Mouse (Mus musculus) lung, embryonic 16.5 days (tissue): ENCODE measurements around the gene Smad3. TPM values are rescaled to one million over a fixed set of nuclear protein-coding genes. Genes with fewer than 3 reads are reported as not detected.

Source experiments
- ATAC-seq: fragments of 200-750 bp; cut with Nextera tagmentation; 2 replicates; pipeline ENCODE4 v1.8.0; 2017; ENCODE audit warnings: low read depth, mild to moderate bottlenecking, moderate library complexity
- H3K27ac ChIP-seq: fragments of 300-500 bp; sonication (generic); 2 replicates; pipeline ENCODE4 v1.5.1; 2014; ENCODE audit warnings: mild to moderate bottlenecking, control low read depth, low read length
- H3K27me3 ChIP-seq: fragments of 300-500 bp; sonication (generic); 2 replicates; pipeline ENCODE4 v1.6.1; 2014; ENCODE audit warnings: low read depth, low read length, mixed read lengths; ENCODE audit not compliant: control insufficient read depth, insufficient read depth
- H3K36me3 ChIP-seq: fragments of 300-500 bp; sonication (generic); 2 replicates; pipeline ENCODE4 v1.6.1; 2014; ENCODE audit warnings: low read length; ENCODE audit not compliant: control insufficient read depth, insufficient read depth
- H3K4me1 ChIP-seq: fragments of 300-500 bp; sonication (generic); replicated peaks from 2 replicates; pipeline ENCODE4 v1.6.1; 2014; ENCODE audit warnings: low read length, mixed read lengths; ENCODE audit not compliant: control insufficient read depth, insufficient read depth
- H3K4me2 ChIP-seq: fragments of 300-500 bp; sonication (generic); 2 replicates; pipeline ENCODE4 v1.6.1; 2014; ENCODE audit warnings: low read depth, low read length, control low read depth
- H3K4me3 ChIP-seq: fragments of 300-500 bp; sonication (generic); 2 replicates; pipeline ENCODE4 v1.5.1; 2014; ENCODE audit warnings: mild to moderate bottlenecking, low read length, control low read depth
- H3K9ac ChIP-seq: fragments of 300-500 bp; sonication (generic); 2 replicates; pipeline ENCODE4 v1.6.1; 2014; ENCODE audit warnings: low read length, control low read depth
- H3K9me3 ChIP-seq: fragments of 300-500 bp; sonication (generic); 2 replicates; pipeline ENCODE4 v1.6.1; 2016; ENCODE audit warnings: low read length; ENCODE audit not compliant: control insufficient read depth
- WGBS: fragments of 180-500 bp; shearing (Covaris S2); extraction: QIAGEN DNeasy Blood & Tissue Kit; methylation state at CpG from one replicate; pipeline ENCODE4 v1.1.7; 2014; 5-methylcytosine and 5-hydroxymethylcytosine counted together
- polyA plus RNA-seq: library from polyadenylated mRNA; unstranded; fragments of >200 nt; fragmentation: Nextera tagmentation; extraction: Ambion mirVana; gene quantifications from 2 replicates; pipeline ENCODE4 v1.2.1, GENCODE M21; 2015

The Smad3 gene
- polyA plus RNA-seq, 1 experiment from 2014 or later, result 18.0 TPM

- peaks cover 43% of the 10 kb centered on the region for H3K4me1 ChIP-seq
- 89% methylated on average over 5 of the region's 5 CpGs for WGBS
- peaks cover 7% of the 10 kb centered on the region; the same call in 1 of the 2 replicates for H3K36me3 ChIP-seq
- H3K27ac ChIP-seq, result no peak overlapping the region
- no peaks in the 10 kb centered on the region for H3K27me3 ChIP-seq
- H3K4me2 ChIP-seq, result no peak overlapping the region
- H3K9me3 ChIP-seq, result peaks cover 6% of the 10 kb centered on the region; the same call in 1 of the 2 replicates
- H3K4me3 ChIP-seq, result no peak overlapping the region
- H3K9ac ChIP-seq, result no peak overlapping the region
- no peak for ATAC-seq
Observed at GRCm38 (mm10) chr9:63709857-63710256, 47.9 kb downstream of the Smad3 start.

- H3K4me2 ChIP-seq, result no peak overlapping the region
Observed at GRCm38 (mm10) chr9:63709266-63709665, 48.5 kb downstream of the Smad3 start.

GRCm38 (mm10) chr9:63707816-63708588, 49.8 kb downstream of the Smad3 start:
- peaks cover 7% of the 10 kb centered on the region; the same call in 1 of the 2 replicates for H3K36me3 ChIP-seq
- peaks cover 52% of the 10 kb centered on the region for H3K4me1 ChIP-seq
- no peaks in the 10 kb centered on the region for H3K27me3 ChIP-seq

More at GRCm38 (mm10) chr9:63709266-63709665, 48.5 kb downstream of the Smad3 start:
- H3K27ac ChIP-seq, result no peak overlapping the region
- H3K4me1 ChIP-seq, result peaks cover 49% of the 10 kb centered on the region
- ATAC-seq, result no peak
- peaks cover 6% of the 10 kb centered on the region; the same call in 1 of the 2 replicates for H3K9me3 ChIP-seq
- no peaks in the 10 kb centered on the region for H3K27me3 ChIP-seq
- no peak overlapping the region for H3K4me3 ChIP-seq
- peaks cover 7% of the 10 kb centered on the region; the same call in 1 of the 2 replicates for H3K36me3 ChIP-seq
- no peak overlapping the region for H3K9ac ChIP-seq

GRCm38 (mm10) chr9:63706152-63706733, 51.6 kb downstream of the Smad3 start:
- Histone ChIP-seq H3K27me3 (no peaks in the 10 kb centered on the region), H3K4me3 (no peak overlapping the region), H3K36me3 (peaks cover 7% of the 10 kb centered on the region; the same call in 1 of the 2 replicates), H3K4me2 (no peak overlapping the region), H3K9ac (peak overlapping the region; percentile 13), H3K4me1 (peaks cover 61% of the 10 kb centered on the region), H3K9me3 (peaks cover 6% of the 10 kb centered on the region; the same call in 1 of the 2 replicates), H3K27ac (peak overlapping the region; percentile 75)
- 11% methylated on average over 6 of the region's 9 CpGs for WGBS
- peak; percentile 29 for ATAC-seq

More at GRCm38 (mm10) chr9:63707816-63708588, 49.8 kb downstream of the Smad3 start:
- H3K9me3 ChIP-seq, result peaks cover 6% of the 10 kb centered on the region; the same call in 1 of the 2 replicates
- no peak overlapping the region for H3K4me3 ChIP-seq
- ATAC-seq, result no peak
- no peak overlapping the region for H3K27ac ChIP-seq
- no peak overlapping the region for H3K9ac ChIP-seq
- H3K4me2 ChIP-seq, result no peak overlapping the region
- WGBS, result 83% methylated on average over 9 of the region's 9 CpGs

- ATAC-seq, result peak; percentile 21; the same call in 1 of the 2 replicates
- 41% methylated on average over 6 of the region's 6 CpGs for WGBS
- no peak overlapping the region for H3K9ac ChIP-seq
- H3K4me3 ChIP-seq, result no peak overlapping the region
- peaks cover 6% of the 10 kb centered on the region; the same call in 1 of the 2 replicates for H3K9me3 ChIP-seq
- H3K27ac ChIP-seq, result peak overlapping the region; percentile 75
- peaks cover 7% of the 10 kb centered on the region; the same call in 1 of the 2 replicates for H3K36me3 ChIP-seq
- H3K4me1 ChIP-seq, result peaks cover 61% of the 10 kb centered on the region
- H3K4me2 ChIP-seq, result no peak overlapping the region
- H3K27me3 ChIP-seq, result no peaks in the 10 kb centered on the region
Observed at GRCm38 (mm10) chr9:63704979-63705751, 52.6 kb downstream of the Smad3 start.

- Histone ChIP-seq H3K9me3 (no peaks in the 10 kb centered on the region), H3K27me3 (no peaks in the 10 kb centered on the region), H3K4me1 (peaks cover 65% of the 10 kb centered on the region), H3K36me3 (no peaks in the 10 kb centered on the region), H3K9ac (no peak overlapping the region), H3K4me3 (no peak overlapping the region), H3K27ac (no peak overlapping the region), H3K4me2 (no peak overlapping the region)
- ATAC-seq, result no peak
- 45% methylated on average over 5 of the region's 5 CpGs for WGBS
Observed at GRCm38 (mm10) chr9:63704131-63704530, 53.7 kb downstream of the Smad3 start.

GRCm38 (mm10) chr9:63703236-63703785, 54.5 kb downstream of the Smad3 start:
- Histone ChIP-seq H3K4me1 (peaks cover 73% of the 10 kb centered on the region), H3K27me3 (no peaks in the 10 kb centered on the region), H3K36me3 (no peaks in the 10 kb centered on the region), H3K27ac (no peak overlapping the region), H3K4me3 (no peak overlapping the region), H3K4me2 (no peak overlapping the region), H3K9me3 (no peaks in the 10 kb centered on the region), H3K9ac (no peak overlapping the region)
- ATAC-seq, result no peak
- 78% methylated on average over 7 of the region's 7 CpGs for WGBS

GRCm38 (mm10) chr9:63702502-63703013, 55.2 kb downstream of the Smad3 start:
- no peaks in the 10 kb centered on the region for H3K36me3 ChIP-seq
- ATAC-seq, result peak; percentile 69
- H3K4me1 ChIP-seq, result peaks cover 79% of the 10 kb centered on the region
- no peaks in the 10 kb centered on the region for H3K27me3 ChIP-seq
- 25% methylated on average over 16 of the region's 16 CpGs for WGBS
- peak overlapping the region; percentile 23 for H3K27ac ChIP-seq
- H3K4me3 ChIP-seq, result no peak overlapping the region
- H3K9me3 ChIP-seq, result no peaks in the 10 kb centered on the region
- no peak overlapping the region for H3K4me2 ChIP-seq
- no peak overlapping the region for H3K9ac ChIP-seq
